In the genomic region with DNA sequence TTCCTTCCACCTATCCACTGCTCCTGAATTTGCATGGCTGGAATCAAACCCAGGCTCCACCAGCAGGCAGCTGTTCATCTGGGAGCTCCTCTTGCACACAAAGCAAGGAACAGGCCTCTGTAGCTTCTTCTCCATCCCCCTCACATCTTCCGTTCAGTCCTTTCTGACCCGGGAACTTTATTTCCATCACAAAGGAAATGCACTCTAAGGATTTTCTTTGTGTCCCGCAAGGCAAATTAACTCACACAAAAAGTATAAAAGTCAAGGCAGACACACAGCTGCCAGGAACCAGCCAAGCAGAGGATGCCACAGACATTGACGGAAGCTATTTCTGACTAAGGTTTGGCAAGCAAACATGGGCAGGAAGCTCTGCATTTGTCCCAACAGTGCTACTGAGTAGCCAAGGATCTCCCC, we compare ENCODE assay signal across 9 mouse cellular contexts. TPM values are rescaled to one million over a fixed set of nuclear protein-coding genes. Genes with fewer than 3 reads are reported as not detected.
DNase-seq lines count a peak whose midpoint lies in the region; ATAC-seq and TF ChIP-seq lines count a peak whose summit lies in the region.
"Had no signal": no experiment of that assay in that cellular context is flagged by ENCODE, and none has a peak within 500 bp of the region (broad histone marks: within the 10 kb centered on the region; RNA-seq: fewer than 3 reads in every experiment).

No protein-coding gene starts in this region.

- no peak overlapping the region for H3K4me2 ChIP-seq in forebrain, postnatal 0 days (ENCODE audit: low read depth)
- no peak overlapping the region for H3K4me2 ChIP-seq in liver, embryonic 11.5 days
- no peak overlapping the region for H3K4me2 ChIP-seq in neural tube, embryonic 14.5 days (ENCODE audit: low read depth, low read length)

- no peak for TF ChIP-seq POLR2A in thymus, adult 2 months (IDR thresholded peaks at IDR 0.05; ENCODE audit: control insufficient read depth, extremely low read depth, insufficient read depth, low read length, poor library complexity)

- no peaks in the 10 kb centered on the region for H3K36me3 ChIP-seq in thymus, adult 2 months (ENCODE audit: control insufficient read depth, insufficient read depth, low read length)
- peaks cover 3% of the 10 kb centered on the region; the same call in 1 of the 2 replicates for H3K36me3 ChIP-seq in forebrain, postnatal 0 days (ENCODE audit: insufficient read depth)
- peaks cover 26% of the 10 kb centered on the region; the same call in 1 of the 2 replicates for H3K36me3 ChIP-seq in liver, embryonic 11.5 days (ENCODE audit: control insufficient read depth, insufficient read depth, low read length)
- no peaks in the 10 kb centered on the region for H3K36me3 ChIP-seq in neural tube, embryonic 14.5 days (ENCODE audit: control insufficient read depth, insufficient read depth, low read length)

- H3K4me3 ChIP-seq in thymus, adult 2 months (ENCODE audit: control insufficient read depth, insufficient read depth, low read length), result no peak overlapping the region
- no peak overlapping the region for H3K4me3 ChIP-seq in forebrain, postnatal 0 days (ENCODE audit: low read depth, low read length)
- no peak overlapping the region for H3K4me3 ChIP-seq in liver, embryonic 11.5 days (ENCODE audit: low read depth, low read length)
- no peak overlapping the region for H3K4me3 ChIP-seq in neural tube, embryonic 14.5 days (ENCODE audit: low read depth, low read length)

- peak; percentile 60 for ATAC-seq in forebrain, postnatal 0 days
- no peak for ATAC-seq in liver, embryonic 11.5 days (replicated peaks; ENCODE audit: low FRiP score)
- ATAC-seq in neural tube, embryonic 14.5 days (ENCODE audit: low read depth), result no peak

- H3K27me3 ChIP-seq in thymus, adult 2 months (ENCODE audit: control insufficient read depth, insufficient read depth, low read length), result no peaks in the 10 kb centered on the region
- no peaks in the 10 kb centered on the region for H3K27me3 ChIP-seq in forebrain, postnatal 0 days (ENCODE audit: insufficient read depth, low read length)
- H3K27me3 ChIP-seq in liver, embryonic 11.5 days (replicated peaks; ENCODE audit: control insufficient read depth, insufficient read depth, low read length), result no peaks in the 10 kb centered on the region
- H3K27me3 ChIP-seq in neural tube, embryonic 14.5 days (ENCODE audit: control insufficient read depth, insufficient read depth, low read length), result no peaks in the 10 kb centered on the region

- no peak for TF ChIP-seq CTCF in thymus, adult 2 months (IDR thresholded peaks at IDR 0.05; ENCODE audit: borderline replicate concordance, control insufficient read depth, extremely low read depth, insufficient read depth, low read length, poor library complexity)
- no peak for TF ChIP-seq CTCF in forebrain, postnatal 0 days (IDR thresholded peaks at IDR 0.05; ENCODE audit: low read depth)

- no peak for DNase-seq in thymus, adult 2 months
- DNase-seq in thymus, postnatal 10 days (ENCODE audit: low spot score in 2 of 2), result no peak
- DNase-seq in forebrain, postnatal 0 days, result peak; percentile 40
- DNase-seq in liver, embryonic 11.5 days (ENCODE audit: low spot score), result no peak
- DNase-seq in cerebellum, postnatal 36 days, result no peak
- DNase-seq in frontal cortex, postnatal 36 days (ENCODE audit: low spot score in 2 of 2), result no peak
- no peak for DNase-seq in cerebellum, postnatal 4 days (ENCODE audit: low spot score in 2 of 2)

- H3K9ac ChIP-seq in forebrain, postnatal 0 days, result 0 out of 2 replicates have a peak overlapping the region, but pooled peaks have one; percentile 6
- no peak overlapping the region for H3K9ac ChIP-seq in liver, embryonic 11.5 days (ENCODE audit: low read depth, low read length)
- no peak overlapping the region for H3K9ac ChIP-seq in neural tube, embryonic 14.5 days (replicated peaks; ENCODE audit: low read depth, low read length)
- H3K9ac ChIP-seq: liver, embryonic 14.5 days had no signal

- WGBS in thymus, adult 2 months, result 34% methylated on average over 4 of the region's 4 CpGs
- WGBS in forebrain, postnatal 0 days, result 10% methylated on average over 4 of the region's 4 CpGs
- WGBS in liver, embryonic 11.5 days, result 70% methylated on average over 4 of the region's 4 CpGs
- WGBS in neural tube, embryonic 14.5 days, result 4% methylated on average over 4 of the region's 4 CpGs

- peak overlapping the region; percentile 20; the same call in 1 of the 2 replicates for H3K27ac ChIP-seq in thymus, adult 2 months (ENCODE audit: control insufficient read depth, insufficient read depth, low read length)
- H3K27ac ChIP-seq in forebrain, postnatal 0 days (ENCODE audit: low read depth, low read length), result peak overlapping the region; percentile 64
- peak overlapping the region; percentile 3 for H3K27ac ChIP-seq in liver, embryonic 11.5 days (ENCODE audit: low read depth, low read length)
- peak overlapping the region; percentile 30; the same call in 1 of the 2 replicates for H3K27ac ChIP-seq in neural tube, embryonic 14.5 days (ENCODE audit: low read depth, low read length)
- H3K27ac ChIP-seq: liver, embryonic 14.5 days had no signal

- no peaks in the 10 kb centered on the region for H3K9me3 ChIP-seq in forebrain, postnatal 0 days (ENCODE audit: low read length)
- H3K9me3 ChIP-seq in liver, embryonic 11.5 days (ENCODE audit: control insufficient read depth, low read length), result no peaks in the 10 kb centered on the region
- H3K9me3 ChIP-seq in neural tube, embryonic 14.5 days (ENCODE audit: control insufficient read depth, low read length), result no peaks in the 10 kb centered on the region

- H3K4me1 ChIP-seq in thymus, adult 2 months (replicated peaks; ENCODE audit: control insufficient read depth, insufficient read depth, low read length), result peaks cover 13% of the 10 kb centered on the region
- H3K4me1 ChIP-seq in forebrain, postnatal 0 days (ENCODE audit: insufficient read depth), result peaks cover 10% of the 10 kb centered on the region; the same call in 1 of the 2 replicates
- peaks cover 3% of the 10 kb centered on the region; the same call in 1 of the 2 replicates for H3K4me1 ChIP-seq in liver, embryonic 11.5 days (replicated peaks; ENCODE audit: control insufficient read depth, insufficient read depth, low read length)
- H3K4me1 ChIP-seq in neural tube, embryonic 14.5 days (ENCODE audit: control insufficient read depth, insufficient read depth, low read length), result 0 out of 2 replicates have a peak, but pooled peaks cover 5% of the 10 kb centered on the region

RNA-seq across cellular contexts. Expression of a gene that starts 18.6 kb away (rescaled TPM):
- polyA plus RNA-seq in thymus, adult 2 months (2012; rRNA removed), result 3.2 and 4.4 TPM in 2 replicates
- 22.1 and 23.2 TPM in 2 replicates for total RNA-seq in forebrain, postnatal 0 days (2014; rRNA removed)
- polyA plus RNA-seq in forebrain, postnatal 0 days (2015; fragmentation: Nextera tagmentation; extraction: Ambion mirVana), result 16.8 and 18.6 TPM in 2 replicates
- 87.9 and 96.5 TPM in 2 replicates for polyA plus RNA-seq in liver, embryonic 11.5 days (2014; fragmentation: Nextera tagmentation; extraction: Ambion mirVana)
- 21.4 and 30.3 TPM in 2 replicates for polyA plus RNA-seq in neural tube, embryonic 14.5 days (2014; fragmentation: Nextera tagmentation; extraction: Ambion mirVana)

RNA-seq across cellular contexts. Expression of a gene that starts 36.9 kb away (rescaled TPM):
- polyA plus RNA-seq in thymus, adult 2 months (2012; rRNA removed), result not detected in 2 replicates
- not detected in 2 replicates for total RNA-seq in forebrain, postnatal 0 days (2014; rRNA removed)
- polyA plus RNA-seq in forebrain, postnatal 0 days (2015; fragmentation: Nextera tagmentation; extraction: Ambion mirVana), result not detected in 2 replicates
- polyA plus RNA-seq in liver, embryonic 11.5 days (2014; fragmentation: Nextera tagmentation; extraction: Ambion mirVana), result not detected in 2 replicates
- polyA plus RNA-seq in neural tube, embryonic 14.5 days (2014; fragmentation: Nextera tagmentation; extraction: Ambion mirVana), result not detected in 2 replicates
- polyA plus RNA-seq: liver, embryonic 14.5 days had no signal

RNA-seq across cellular contexts. Expression of a gene that starts 53.1 kb away (rescaled TPM):
- 0.03 and 0.08 TPM in 2 replicates for polyA plus RNA-seq in thymus, adult 2 months (2012; rRNA removed)
- 0.08 TPM in 1 of 2 replicates, not detected in the other for total RNA-seq in forebrain, postnatal 0 days (2014; rRNA removed)
- 0.21 and 0.42 TPM in 2 replicates for polyA plus RNA-seq in forebrain, postnatal 0 days (2015; fragmentation: Nextera tagmentation; extraction: Ambion mirVana)
- 0.06 and 0.11 TPM in 2 replicates for polyA plus RNA-seq in liver, embryonic 11.5 days (2014; fragmentation: Nextera tagmentation; extraction: Ambion mirVana)
- polyA plus RNA-seq in neural tube, embryonic 14.5 days (2014; fragmentation: Nextera tagmentation; extraction: Ambion mirVana), result 0.06 and 0.21 TPM in 2 replicates
- polyA plus RNA-seq: liver, embryonic 14.5 days had no signal

RNA-seq across cellular contexts. Expression of a gene that starts 55.1 kb away (rescaled TPM):
- 0.69 and 1.00 TPM in 2 replicates for polyA plus RNA-seq in thymus, adult 2 months (2012; rRNA removed)
- total RNA-seq in forebrain, postnatal 0 days (2014; rRNA removed), result 0.08 and 0.33 TPM in 2 replicates
- polyA plus RNA-seq in forebrain, postnatal 0 days (2015; fragmentation: Nextera tagmentation; extraction: Ambion mirVana), result not detected in 2 replicates
- polyA plus RNA-seq in liver, embryonic 11.5 days (2014; fragmentation: Nextera tagmentation; extraction: Ambion mirVana), result not detected in 2 replicates
- not detected in 2 replicates for polyA plus RNA-seq in neural tube, embryonic 14.5 days (2014; fragmentation: Nextera tagmentation; extraction: Ambion mirVana)
- polyA plus RNA-seq: liver, embryonic 14.5 days had no signal

Comparison
In these comparisons a context has a peak if more than half of its experiments do, and no peak if none do; other contexts are left out.
1. H3K27ac ChIP-seq: peak in every context shown above with its lines; median percentile 64 in forebrain, postnatal 0 days; 30 in neural tube, embryonic 14.5 days; 20 in thymus, adult 2 months; 3 in liver, embryonic 11.5 days.